Mouse (Mus musculus): Measurements from ENCODE around the gene Dip2a. TPM values are rescaled to one million over a fixed set of nuclear protein-coding genes. Genes with fewer than 3 reads are reported as not detected.
A peak's percentile ranks its signal among the peaks of the same experiment; 100 is the strongest.

The Dip2a gene
- polyA plus RNA-seq, 1 experiment from 2014 or later, result 14.9 TPM

DNA sequence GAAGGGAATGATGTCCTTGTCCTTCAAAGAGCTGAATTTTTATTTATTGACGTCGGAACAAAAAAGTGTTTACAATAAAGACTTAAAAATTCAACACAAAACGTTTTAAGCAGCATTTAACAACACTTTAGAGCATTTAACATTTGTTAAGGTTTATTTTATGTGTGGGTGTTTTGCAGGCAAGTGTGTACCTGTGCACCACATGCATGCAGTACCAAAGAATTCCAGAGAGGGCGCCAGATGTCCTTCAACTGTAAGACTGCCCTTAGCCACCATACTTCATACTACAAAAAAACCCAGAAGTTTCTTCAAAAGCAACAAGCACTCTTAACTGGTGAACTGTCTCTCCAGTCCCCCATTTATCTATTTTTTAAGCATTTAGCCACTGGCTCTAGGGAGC lies 1.5 kb upstream of the Dip2a start:
- WGBS, result 9% methylated on average over 4 of the region's 4 CpGs
- no peak overlapping the region for H3K27ac ChIP-seq
- H3K27me3 ChIP-seq, result no peaks in the 10 kb centered on the region
- no peak overlapping the region for H3K9ac ChIP-seq
- no peaks in the 10 kb centered on the region for H3K9me3 ChIP-seq
- peaks cover 26% of the 10 kb centered on the region for H3K36me3 ChIP-seq
- peaks cover 27% of the 10 kb centered on the region for H3K4me1 ChIP-seq (replicated peaks)
- no peak overlapping the region for H3K4me3 ChIP-seq
- ATAC-seq (ENCODE audit: low FRiP score), result no peak
- H3K4me2 ChIP-seq, result no peak overlapping the region

DNA sequence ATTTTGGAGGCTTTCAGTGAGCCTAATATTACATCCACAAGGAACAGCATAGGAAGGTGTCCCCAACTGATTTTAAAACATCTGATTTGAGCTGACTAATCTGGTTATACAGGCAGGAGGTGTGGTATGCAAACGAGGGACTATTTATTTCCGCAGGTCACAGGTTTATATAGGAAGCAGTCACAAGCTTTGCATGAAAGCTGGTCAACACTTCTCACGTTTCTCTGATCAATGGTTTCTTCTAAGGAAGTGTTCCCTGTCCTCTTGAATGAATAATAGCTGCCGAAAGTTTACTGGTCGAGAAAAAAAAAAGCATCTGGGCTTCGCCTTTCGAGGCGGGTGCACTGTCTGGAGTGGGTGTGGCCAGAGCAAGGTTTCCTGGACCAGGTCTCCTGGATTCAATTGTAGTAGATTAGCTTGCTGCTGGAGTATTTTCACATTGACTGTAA lies 976 bp upstream of the Dip2a start:
- ATAC-seq (ENCODE audit: low FRiP score), result no peak
- peak overlapping the region; percentile 96; the same call in 1 of the 2 replicates for H3K9ac ChIP-seq

DNA sequence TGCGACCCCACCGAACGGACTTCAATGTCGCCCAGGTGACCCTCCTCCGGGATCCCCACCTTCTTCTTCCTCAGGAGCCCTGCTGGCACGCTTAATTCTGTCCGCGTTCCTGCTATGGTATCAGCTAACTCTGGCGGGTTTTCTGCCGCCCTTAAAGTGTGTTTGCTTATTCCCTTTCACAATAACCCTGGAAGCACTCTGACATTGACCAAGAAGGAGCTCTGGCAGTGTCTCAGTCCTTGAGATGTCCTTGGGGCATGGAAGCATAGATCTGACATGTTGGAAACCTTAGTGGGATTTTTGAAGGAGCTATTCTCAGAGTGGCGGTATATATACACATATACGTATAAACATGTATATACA lies 430 bp upstream of the Dip2a start:
- H3K27ac ChIP-seq, result peak overlapping the region; percentile 70
- peak; percentile 31; the same call in 1 of the 2 replicates for ATAC-seq (ENCODE audit: low FRiP score)
- H3K9me3 ChIP-seq, result no peaks in the 10 kb centered on the region
- peak overlapping the region; percentile 89 for H3K4me3 ChIP-seq
- 4% methylated on average over 12 of the region's 12 CpGs for WGBS
- peak overlapping the region; percentile 96 for H3K9ac ChIP-seq
- H3K4me2 ChIP-seq, result peak overlapping the region; percentile 77
- peaks cover 17% of the 10 kb centered on the region for H3K36me3 ChIP-seq
- H3K4me1 ChIP-seq (replicated peaks), result peaks cover 32% of the 10 kb centered on the region
- H3K27me3 ChIP-seq, result no peaks in the 10 kb centered on the region

More for the DNA sequence above, 976 bp upstream of the Dip2a start:
- H3K4me2 ChIP-seq, result peak overlapping the region; percentile 77
- H3K36me3 ChIP-seq, result peaks cover 22% of the 10 kb centered on the region
- H3K4me1 ChIP-seq (replicated peaks), result peaks cover 28% of the 10 kb centered on the region
- H3K9me3 ChIP-seq, result no peaks in the 10 kb centered on the region
- H3K27me3 ChIP-seq, result no peaks in the 10 kb centered on the region
- no peak overlapping the region for H3K27ac ChIP-seq
- H3K4me3 ChIP-seq, result peak overlapping the region; percentile 89
- 29% methylated on average over 8 of the region's 8 CpGs for WGBS

DNA sequence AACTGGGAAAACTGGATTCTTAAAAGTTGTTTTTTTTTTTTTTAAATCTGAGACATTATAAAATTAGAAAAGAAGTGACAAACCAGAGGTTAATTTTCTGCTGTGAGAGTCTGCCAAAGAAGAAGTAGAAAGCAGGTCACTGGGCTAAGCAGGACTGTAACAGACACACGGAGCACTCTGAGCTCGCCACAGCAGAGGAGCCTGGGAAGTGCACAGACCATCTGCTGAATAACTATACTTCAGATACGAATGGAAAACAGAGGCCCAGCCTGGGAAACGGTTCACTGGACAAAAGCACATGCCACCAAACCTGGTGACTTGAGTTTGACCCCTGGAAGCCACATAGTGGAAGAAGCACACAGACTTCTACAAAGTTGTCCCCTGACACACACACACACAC lies 10.7 kb downstream of the Dip2a start:
- Histone ChIP-seq H3K9ac (no peak overlapping the region), H3K27ac (no peak overlapping the region), H3K4me3 (no peak overlapping the region), H3K4me2 (no peak overlapping the region), H3K9me3 (no peaks in the 10 kb centered on the region), H3K4me1 (replicated peaks) (0 out of 2 replicates have a peak, but pooled peaks cover 2% of the 10 kb centered on the region), H3K27me3 (no peaks in the 10 kb centered on the region), H3K36me3 (peaks cover 4% of the 10 kb centered on the region)
- ATAC-seq (ENCODE audit: low FRiP score), result no peak
- WGBS, result 31% methylated on average over 4 of the region's 4 CpGs

DNA sequence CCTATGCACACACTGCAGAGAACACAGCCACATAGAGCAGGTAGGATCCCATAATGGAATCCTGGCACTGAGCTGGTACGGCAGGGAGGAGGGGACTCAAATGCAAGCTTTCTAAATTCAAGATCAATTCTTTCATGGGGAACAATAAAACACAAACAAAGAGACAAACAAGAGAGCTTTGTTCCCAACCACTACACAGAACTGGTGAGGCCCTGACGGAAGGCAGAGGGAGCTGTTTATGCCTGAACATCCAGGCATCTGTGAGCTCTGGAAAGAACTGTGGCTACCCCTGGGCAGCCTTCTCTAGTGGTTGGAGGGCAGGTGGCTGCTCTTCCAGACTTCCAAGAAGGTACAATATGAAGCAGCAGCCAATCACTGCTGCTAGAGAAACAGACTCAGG lies 13.1 kb downstream of the Dip2a start:
- Histone ChIP-seq H3K4me1 (replicated peaks) (0 out of 2 replicates have a peak, but pooled peaks cover 2% of the 10 kb centered on the region), H3K36me3 (no peaks in the 10 kb centered on the region; the same call in 1 of the 2 replicates), H3K9me3 (no peaks in the 10 kb centered on the region), H3K27ac (no peak overlapping the region), H3K9ac (no peak overlapping the region), H3K27me3 (no peaks in the 10 kb centered on the region), H3K4me2 (no peak overlapping the region), H3K4me3 (no peak overlapping the region)
- no peak for ATAC-seq (ENCODE audit: low FRiP score)
- WGBS, result 33% methylated on average over 2 of the region's 2 CpGs

DNA sequence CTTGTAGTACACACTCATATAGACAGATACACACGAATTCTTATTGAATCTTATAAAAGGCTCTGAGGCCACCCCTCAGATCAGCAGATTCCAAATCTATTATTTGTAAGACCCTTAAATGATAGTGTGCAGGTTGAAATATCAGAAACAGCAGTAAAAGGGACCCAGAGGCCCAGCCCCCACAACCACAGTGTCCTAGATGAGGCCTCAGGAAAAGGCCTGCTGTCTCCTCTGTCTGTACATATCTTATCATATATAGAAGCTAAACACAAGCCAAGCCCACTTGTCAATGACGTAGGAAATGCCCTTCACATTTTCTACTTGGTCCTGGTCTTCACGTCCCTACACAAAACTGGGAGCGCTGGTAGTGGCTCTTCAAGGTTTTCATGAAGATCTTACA lies 16.0 kb downstream of the Dip2a start:
- ATAC-seq (ENCODE audit: low FRiP score), result no peak
- WGBS, result 92% methylated on average over 4 of the region's 4 CpGs
- Histone ChIP-seq H3K4me2 (no peak overlapping the region), H3K4me1 (replicated peaks) (no peaks in the 10 kb centered on the region), H3K27ac (no peak overlapping the region), H3K4me3 (no peak overlapping the region), H3K9ac (no peak overlapping the region), H3K27me3 (no peaks in the 10 kb centered on the region), H3K36me3 (peaks cover 9% of the 10 kb centered on the region; the same call in 1 of the 2 replicates), H3K9me3 (no peaks in the 10 kb centered on the region)

DNA sequence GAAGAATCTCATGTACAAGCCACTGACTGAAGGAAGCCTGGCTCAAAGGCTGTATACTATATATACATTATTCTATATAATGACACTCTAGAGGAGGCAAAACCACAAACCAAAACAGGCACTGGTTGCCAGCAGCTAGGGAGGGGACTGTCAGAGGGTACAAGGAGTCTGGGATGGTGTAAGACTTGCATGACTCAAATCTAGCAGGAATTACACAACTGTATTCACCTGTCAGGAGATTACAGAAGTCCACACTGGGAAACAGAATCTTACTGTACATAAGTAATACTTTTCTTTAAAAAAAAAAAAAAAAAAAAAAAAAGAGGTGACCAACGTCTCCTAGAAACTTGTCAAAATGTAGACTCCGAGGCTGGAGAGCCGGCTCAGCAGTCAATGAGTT lies 16.5 kb downstream of the Dip2a start:
- WGBS, result 85% methylated on average over 3 of the region's 3 CpGs

DNA sequence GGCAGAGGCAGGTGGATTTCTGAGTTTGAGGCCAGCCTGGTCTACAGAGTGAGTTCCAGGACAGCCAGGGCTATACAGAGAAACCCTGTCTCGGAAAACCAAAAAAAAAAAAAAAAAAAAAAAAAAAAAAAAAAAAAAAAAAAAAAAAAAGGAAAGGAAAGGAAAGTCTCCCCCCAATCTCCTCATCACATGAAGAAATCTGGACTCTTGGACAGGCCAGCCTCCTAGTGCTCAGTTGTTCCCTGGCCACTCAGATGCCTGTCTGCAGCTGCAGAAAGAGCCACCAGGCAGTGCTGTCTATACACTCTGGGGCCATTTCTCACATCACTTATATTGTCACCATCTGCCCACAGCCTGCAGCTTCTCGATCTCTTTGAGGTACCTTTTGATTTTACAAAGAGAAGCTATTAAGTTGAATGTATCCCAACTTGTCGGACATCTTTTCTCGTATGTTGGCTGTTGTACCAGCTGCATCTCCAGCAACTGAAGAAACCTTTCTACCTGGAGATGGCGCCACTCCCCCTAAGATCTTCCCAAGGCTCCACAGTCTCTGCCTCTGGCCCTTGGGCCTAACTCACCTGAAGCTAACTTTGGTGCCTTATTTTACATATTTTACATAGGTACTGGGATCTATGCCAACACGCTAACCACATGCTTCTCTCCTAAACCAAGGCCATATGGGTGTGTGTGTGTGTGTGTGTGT lies 18.6 kb downstream of the Dip2a start:
- no peaks in the 10 kb centered on the region for H3K4me1 ChIP-seq (replicated peaks)
- H3K27me3 ChIP-seq, result no peaks in the 10 kb centered on the region
- no peak overlapping the region for H3K9ac ChIP-seq
- no peaks in the 10 kb centered on the region for H3K9me3 ChIP-seq
- H3K4me2 ChIP-seq, result no peak overlapping the region
- H3K4me3 ChIP-seq, result no peak overlapping the region
- no peak overlapping the region for H3K27ac ChIP-seq
- peaks cover 9% of the 10 kb centered on the region; the same call in 1 of the 2 replicates for H3K36me3 ChIP-seq
- WGBS, result 77% methylated on average over 6 of the region's 6 CpGs
- ATAC-seq (ENCODE audit: low FRiP score), result no peak

More for the DNA sequence above, 16.5 kb downstream of the Dip2a start:
- ATAC-seq (ENCODE audit: low FRiP score), result no peak
- Histone ChIP-seq H3K27ac (no peak overlapping the region), H3K9me3 (no peaks in the 10 kb centered on the region), H3K27me3 (no peaks in the 10 kb centered on the region), H3K4me1 (replicated peaks) (no peaks in the 10 kb centered on the region), H3K4me3 (no peak overlapping the region), H3K9ac (no peak overlapping the region), H3K36me3 (peaks cover 9% of the 10 kb centered on the region; the same call in 1 of the 2 replicates), H3K4me2 (no peak overlapping the region)

DNA sequence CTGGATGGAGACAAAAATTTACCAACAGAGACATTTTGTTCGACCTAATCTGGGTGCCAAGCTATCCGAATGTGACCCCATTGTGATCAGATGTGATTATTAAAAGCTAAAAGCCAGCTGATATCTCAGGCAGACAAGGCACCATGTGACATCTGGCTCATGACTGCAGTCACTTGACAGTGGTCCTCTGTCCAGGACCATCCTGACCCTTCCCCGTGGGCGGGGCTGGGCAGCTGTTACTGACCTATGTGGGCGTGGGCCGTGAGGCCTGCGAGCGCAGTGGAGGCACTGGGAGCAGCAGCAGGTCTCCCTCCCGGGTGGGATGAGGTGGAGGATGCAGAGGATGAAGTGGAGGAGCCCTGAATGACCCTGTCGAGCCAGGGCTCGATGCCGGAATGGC lies 27.5 kb downstream of the Dip2a start:
- 89% methylated on average over 12 of the region's 12 CpGs for WGBS
- Histone ChIP-seq H3K27ac (no peak overlapping the region), H3K4me1 (replicated peaks) (no peaks in the 10 kb centered on the region), H3K27me3 (no peaks in the 10 kb centered on the region), H3K9me3 (no peaks in the 10 kb centered on the region), H3K9ac (no peak overlapping the region), H3K36me3 (peaks cover 56% of the 10 kb centered on the region), H3K4me3 (no peak overlapping the region), H3K4me2 (no peak overlapping the region)
- no peak for ATAC-seq (ENCODE audit: low FRiP score)

DNA sequence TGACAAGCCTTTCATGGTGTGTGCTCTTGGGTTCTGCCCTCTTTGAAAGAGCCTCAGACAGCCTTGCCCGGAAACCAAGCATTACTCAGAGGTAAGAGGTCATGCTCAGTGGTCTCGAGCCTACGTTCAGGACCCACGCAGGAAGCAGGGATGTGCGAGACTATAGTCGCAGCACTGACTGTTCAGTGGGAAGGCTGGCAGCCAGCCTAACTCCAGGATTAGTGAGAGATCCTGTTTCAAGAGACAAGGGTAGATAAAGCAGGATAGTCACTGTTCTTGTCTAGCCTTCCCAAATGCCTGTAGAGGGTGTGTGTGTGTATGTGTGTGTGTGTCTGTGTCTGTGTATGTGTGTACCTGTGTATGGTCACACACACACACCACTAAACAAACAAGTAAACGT lies 28.9 kb downstream of the Dip2a start:
- Histone ChIP-seq H3K9ac (no peak overlapping the region), H3K27ac (no peak overlapping the region), H3K4me3 (no peak overlapping the region), H3K9me3 (no peaks in the 10 kb centered on the region), H3K36me3 (peaks cover 64% of the 10 kb centered on the region), H3K4me2 (no peak overlapping the region), H3K4me1 (replicated peaks) (no peaks in the 10 kb centered on the region), H3K27me3 (no peaks in the 10 kb centered on the region)
- ATAC-seq (ENCODE audit: low FRiP score), result no peak
- WGBS, result 88% methylated on average over 7 of the region's 7 CpGs

DNA sequence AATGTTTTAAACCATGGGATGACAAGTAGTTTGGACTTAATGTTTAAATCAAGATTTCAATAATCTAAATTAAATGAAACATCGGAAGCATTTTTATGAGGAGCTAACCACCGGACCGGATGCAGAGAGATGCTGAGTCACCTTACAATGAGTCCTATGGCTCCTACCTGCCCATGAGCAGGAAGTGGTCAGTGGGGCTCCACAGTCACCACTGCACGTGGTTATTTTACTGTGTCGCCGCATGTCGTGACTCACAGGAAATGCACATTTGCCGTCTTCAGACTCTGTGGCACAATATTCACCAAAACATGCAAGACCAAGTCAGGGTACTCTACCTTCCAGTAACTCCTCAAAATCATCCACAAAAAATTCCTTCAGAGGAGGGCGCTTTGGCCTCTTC lies 38.4 kb downstream of the Dip2a start:
- Histone ChIP-seq H3K4me3 (no peak overlapping the region), H3K27ac (no peak overlapping the region), H3K9me3 (no peaks in the 10 kb centered on the region), H3K9ac (no peak overlapping the region), H3K36me3 (peaks cover 72% of the 10 kb centered on the region), H3K4me1 (replicated peaks) (no peaks in the 10 kb centered on the region), H3K27me3 (no peaks in the 10 kb centered on the region), H3K4me2 (no peak overlapping the region)
- 95% methylated on average over 9 of the region's 9 CpGs for WGBS
- ATAC-seq (ENCODE audit: low FRiP score), result no peak

DNA sequence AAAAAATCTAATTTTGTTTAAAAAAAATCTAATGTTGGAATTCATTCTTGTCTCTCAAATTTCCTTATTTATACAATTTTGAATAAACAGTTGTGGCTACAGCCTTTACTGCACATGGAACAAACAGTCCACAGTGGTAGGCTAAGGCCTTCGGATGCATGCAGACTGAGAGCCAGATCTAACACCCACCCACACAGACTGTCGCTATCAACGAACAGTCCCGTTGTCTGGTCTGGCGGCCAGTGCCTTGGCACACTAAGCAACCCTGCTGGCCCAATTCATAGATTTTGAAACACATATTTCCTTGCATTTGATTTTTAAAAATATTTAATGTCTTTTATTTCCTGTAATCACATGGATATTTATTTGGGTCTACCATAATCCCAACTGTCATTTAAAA lies 45.0 kb downstream of the Dip2a start:
- peaks cover 84% of the 10 kb centered on the region for H3K36me3 ChIP-seq
- H3K9ac ChIP-seq, result no peak overlapping the region
- WGBS, result 93% methylated on average over 5 of the region's 5 CpGs
- no peaks in the 10 kb centered on the region for H3K4me1 ChIP-seq (replicated peaks)
- H3K4me3 ChIP-seq, result no peak overlapping the region
- no peak overlapping the region for H3K4me2 ChIP-seq
- no peaks in the 10 kb centered on the region for H3K27me3 ChIP-seq
- no peak for ATAC-seq (ENCODE audit: low FRiP score)
- no peak overlapping the region for H3K27ac ChIP-seq
- no peaks in the 10 kb centered on the region for H3K9me3 ChIP-seq

DNA sequence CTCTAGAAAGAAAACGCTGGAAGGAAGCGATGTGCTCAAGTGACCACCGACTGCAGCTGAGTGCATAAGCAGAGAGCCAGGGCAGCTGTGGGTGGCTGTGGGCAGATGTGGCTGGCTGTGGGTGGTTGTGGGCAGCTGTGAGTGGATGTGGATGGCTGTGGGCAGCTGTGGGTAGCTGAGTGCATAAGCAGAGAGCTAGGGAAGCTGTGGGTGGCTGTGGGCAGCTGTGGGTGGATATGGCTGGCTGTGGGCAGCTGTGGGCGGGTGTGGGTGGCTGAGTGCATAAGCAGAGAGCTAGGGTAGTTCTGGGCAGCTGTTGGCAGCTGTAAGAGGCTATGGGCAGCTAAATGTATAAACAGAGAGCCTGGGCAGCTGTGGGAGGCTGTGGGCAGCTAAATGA lies 51.9 kb downstream of the Dip2a start:
- WGBS, result 95% methylated on average over 4 of the region's 4 CpGs
- no peaks in the 10 kb centered on the region for H3K9me3 ChIP-seq

More for the DNA sequence above, 51.9 kb downstream of the Dip2a start:
- no peak overlapping the region for H3K4me2 ChIP-seq
- H3K27me3 ChIP-seq, result no peaks in the 10 kb centered on the region
- H3K4me3 ChIP-seq, result no peak overlapping the region
- H3K36me3 ChIP-seq, result peaks cover 93% of the 10 kb centered on the region
- no peak for ATAC-seq (ENCODE audit: low FRiP score)
- H3K27ac ChIP-seq, result no peak overlapping the region
- H3K4me1 ChIP-seq (replicated peaks), result no peaks in the 10 kb centered on the region
- no peak overlapping the region for H3K9ac ChIP-seq
